ENCODE assay signal across 16 mouse cellular contexts in the genomic region with DNA sequence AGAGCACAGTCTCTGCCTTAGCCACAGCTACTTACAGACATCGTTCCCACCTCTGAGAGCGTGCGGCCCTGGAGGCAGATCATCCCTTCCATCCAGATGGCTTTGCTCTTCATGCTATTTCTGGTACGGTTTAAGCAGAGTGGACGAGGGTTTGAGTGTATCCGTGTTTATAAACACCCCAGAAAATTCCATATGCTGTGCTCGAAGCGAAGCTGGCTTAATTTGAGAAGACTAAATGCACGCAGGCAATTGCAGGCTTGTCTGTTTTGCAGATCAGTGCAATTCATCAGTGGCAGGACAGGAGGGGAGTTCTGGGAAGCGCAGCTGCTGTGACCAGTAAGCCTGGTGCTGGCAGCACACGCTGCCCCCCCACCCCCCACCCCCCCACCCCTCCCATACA.
DNase-seq lines count a peak whose midpoint lies in the region; ATAC-seq and TF ChIP-seq lines count a peak whose summit lies in the region.
"Had no signal": no experiment of that assay in that cellular context is flagged by ENCODE, and none has a peak within 500 bp of the region (broad histone marks: within the 10 kb centered on the region; RNA-seq: fewer than 3 reads in every experiment).

No protein-coding gene starts in this region.

- no peak for TF ChIP-seq CTCF in cerebellum, adult 2 months (IDR thresholded peaks at IDR 0.05; ENCODE audit: borderline replicate concordance, insufficient read depth, low read depth, low read length)

- no peak for DNase-seq in embryonic facial prominence, embryonic 10.5 days (ENCODE audit: low spot score)
- peak; percentile 15 to 24 for DNase-seq in layer of hippocampus, postnatal 14 days (ENCODE audit: low spot score in 2 of 2)
- peak; percentile 57 to 82 for DNase-seq in right cerebral cortex, postnatal 10 days (ENCODE audit: low spot score in 2 of 2)
- no peak for DNase-seq in thymus, postnatal 25 days
- DNase-seq in cerebellum, adult 2 months = no peak
- DNase-seq in gastrocnemius, postnatal 36 days = no peak
- DNase-seq: adrenal gland, postnatal 14 days; cerebellum, adult 11 months; liver, postnatal 0 days; spleen, adult 18-20 months; thymus, adult 18-20 months had no signal

- peak; percentile 41; the same call in 1 of the 2 replicates for ATAC-seq in embryonic facial prominence, embryonic 12.5 days (ENCODE audit: insufficient number of reproducible peaks, insufficient read depth, low FRiP score, low TSS enrichment)
- peak; percentile 99 for ATAC-seq in frontal cortex, adult (ENCODE audit: low TSS enrichment)
- ATAC-seq: liver, postnatal 0 days had no signal

- H3K27ac ChIP-seq in embryonic facial prominence, embryonic 12.5 days = no peak overlapping the region
- no peak overlapping the region for H3K27ac ChIP-seq in embryonic facial prominence, embryonic 10.5 days (replicated peaks)
- H3K27ac ChIP-seq in cerebellum, adult 2 months (ENCODE audit: insufficient read depth, low read length) = no peak overlapping the region
- H3K27ac ChIP-seq: hindbrain, embryonic 10.5 days; limb, embryonic 12.5 days had no signal

- H3K9ac ChIP-seq in embryonic facial prominence, embryonic 12.5 days = no peak overlapping the region
- H3K9ac ChIP-seq: heart, embryonic 12.5 days; limb, embryonic 12.5 days; liver, postnatal 0 days had no signal

- no peaks in the 10 kb centered on the region for H3K36me3 ChIP-seq in embryonic facial prominence, embryonic 12.5 days
- H3K36me3 ChIP-seq in embryonic facial prominence, embryonic 10.5 days (replicated peaks) = no peaks in the 10 kb centered on the region
- H3K36me3 ChIP-seq: heart, embryonic 12.5 days; hindbrain, embryonic 10.5 days; limb, embryonic 12.5 days had no signal

- no peaks in the 10 kb centered on the region for H3K27me3 ChIP-seq in embryonic facial prominence, embryonic 12.5 days
- no peaks in the 10 kb centered on the region for H3K27me3 ChIP-seq in embryonic facial prominence, embryonic 10.5 days (replicated peaks; ENCODE audit: low read depth, poor library complexity, severe bottlenecking)
- no peaks in the 10 kb centered on the region for H3K27me3 ChIP-seq in cerebellum, adult 2 months (ENCODE audit: control insufficient read depth, insufficient read depth, low read length)
- H3K27me3 ChIP-seq: heart, embryonic 12.5 days; limb, embryonic 12.5 days had no signal

- no peak for TF ChIP-seq POLR2A in cerebellum, adult 2 months (IDR thresholded peaks at IDR 0.05; ENCODE audit: borderline replicate concordance, insufficient read depth, low read length)

- H3K4me3 ChIP-seq in embryonic facial prominence, embryonic 12.5 days = no peak overlapping the region
- no peak overlapping the region for H3K4me3 ChIP-seq in embryonic facial prominence, embryonic 10.5 days
- H3K4me3 ChIP-seq in cerebellum, adult 2 months (replicated peaks; ENCODE audit: insufficient read depth, low read depth, low read length) = no peak overlapping the region
- H3K4me3 ChIP-seq: heart, embryonic 12.5 days; hindbrain, embryonic 10.5 days; limb, embryonic 12.5 days had no signal

- 83% methylated on average over 11 of the region's 11 CpGs for WGBS in embryonic facial prominence, embryonic 12.5 days
- WGBS in embryonic facial prominence, embryonic 10.5 days = 86% methylated on average over 11 of the region's 11 CpGs
- WGBS in cerebellum, adult 2 months = 78% methylated on average over 11 of the region's 11 CpGs

- no peak overlapping the region for H3K4me2 ChIP-seq in embryonic facial prominence, embryonic 12.5 days (replicated peaks)
- H3K4me2 ChIP-seq: heart, embryonic 12.5 days; limb, embryonic 12.5 days had no signal

- intact Hi-C loops in gastrocnemius, postnatal 36 days (cut with DNase I) = no loop called here

- H3K9me3 ChIP-seq in embryonic facial prominence, embryonic 12.5 days = no peaks in the 10 kb centered on the region
- no peaks in the 10 kb centered on the region for H3K9me3 ChIP-seq in embryonic facial prominence, embryonic 10.5 days

- no peaks in the 10 kb centered on the region for H3K4me1 ChIP-seq in embryonic facial prominence, embryonic 12.5 days
- H3K4me1 ChIP-seq in embryonic facial prominence, embryonic 10.5 days = no peaks in the 10 kb centered on the region
- no peaks in the 10 kb centered on the region for H3K4me1 ChIP-seq in cerebellum, adult 2 months (ENCODE audit: control insufficient read depth, insufficient read depth, low read length)
- H3K4me1 ChIP-seq: heart, embryonic 12.5 days; hindbrain, embryonic 10.5 days; limb, embryonic 12.5 days had no signal

Comparison
In these comparisons a context has a peak if more than half of its experiments do, and no peak if none do; other contexts are left out.
1. DNase-seq: peak in layer of hippocampus, postnatal 14 days (2 of 2) and right cerebral cortex, postnatal 10 days (2 of 2); none in embryonic facial prominence, embryonic 10.5 days (single experiment), thymus, postnatal 25 days (single experiment), cerebellum, adult 2 months (0 of 2) and gastrocnemius, postnatal 36 days (0 of 2).